Mouse (Mus musculus): ENCODE data around the gene Rnf5.

The Rnf5 gene

GRCm38 (mm10) chr17:34604511-34605237 lies 1.2 kb upstream of the Rnf5 start:
- DNase-seq: no peak

GRCm38 (mm10) chr17:34604061-34604508 lies 595 bp upstream of the Rnf5 start, which contains the start of gene Agpat1:
Agpat1 (plus strand) TSS chr17:34604262.
- DNase-seq: peak; percentile 100

- DNase-seq: peak; percentile 65
These were observed 1.7 kb downstream of the Rnf5 start for GRCm38 (mm10) chr17:34601796-34602195.

- peak; percentile 55 for DNase-seq
These were observed 3.6 kb downstream of the Rnf5 start for GRCm38 (mm10) chr17:34599891-34600290.

GRCm38 (mm10) chr17:34597566-34598095 lies 5.9 kb downstream of the Rnf5 start, which contains the start of gene Ager:
Ager (plus strand) TSS chr17:34597862.
- DNase-seq: peak; percentile 29

- no peak for DNase-seq
These were observed 7.4 kb downstream of the Rnf5 start for GRCm38 (mm10) chr17:34596098-34596497.

- peak; percentile 60 for DNase-seq
These were observed 9.6 kb downstream of the Rnf5 start for GRCm38 (mm10) chr17:34593752-34594525.

GRCm38 (mm10) chr17:34592581-34593549 lies 10.6 kb downstream of the Rnf5 start:
- peak; percentile 82 for DNase-seq

- peak; percentile 82 for DNase-seq
These were observed 11.5 kb downstream of the Rnf5 start for GRCm38 (mm10) chr17:34591994-34592375.

- DNase-seq: peak; percentile 73
These were observed 12.2 kb downstream of the Rnf5 start, which contains the start of gene Pbx2 for GRCm38 (mm10) chr17:34591029-34591993. Pbx2 (plus strand) TSS chr17:34591266.

GRCm38 (mm10) chr17:34590154-34590987 lies 13.1 kb downstream of the Rnf5 start:
- DNase-seq: peak; percentile 63

- DNase-seq: peak; percentile 67
These were observed 13.8 kb downstream of the Rnf5 start, which contains the start of gene Gpsm3 for GRCm38 (mm10) chr17:34589681-34590101. Gpsm3 (plus strand) TSS chr17:34589806.

- no peak for DNase-seq
These were observed 14.3 kb downstream of the Rnf5 start for GRCm38 (mm10) chr17:34589206-34589605.

- peak; percentile 54 for DNase-seq
These were observed 14.7 kb downstream of the Rnf5 start for GRCm38 (mm10) chr17:34588767-34589166.

- no peak for DNase-seq
These were observed 15.7 kb downstream of the Rnf5 start for GRCm38 (mm10) chr17:34587814-34588213.

- peak; percentile 98 for DNase-seq
These were observed 16.1 kb downstream of the Rnf5 start for GRCm38 (mm10) chr17:34587423-34587811.

- DNase-seq: peak; percentile 91
These were observed 16.6 kb downstream of the Rnf5 start for GRCm38 (mm10) chr17:34586796-34587422.

- DNase-seq: peak; percentile 66
These were observed 17.4 kb downstream of the Rnf5 start for GRCm38 (mm10) chr17:34585877-34586771.

All from cerebellum, adult 11-12 months (tissue).